Mouse (Mus musculus) ES-Bruce4 (cell line): Measurements from ENCODE around the gene Ccdc177.

Experiments
- CTCF ChIP-seq: IDR thresholded peaks from one replicate; pipeline ENCODE4 v1.8.1; 2011; ENCODE audit warnings: low read depth, low read length
- POLR2A ChIP-seq: IDR thresholded peaks from one replicate; pipeline ENCODE4 v1.8.1; 2011; ENCODE audit warnings: low read length; ENCODE audit not compliant: insufficient read depth

GRCm38 (mm10) chr12:80804861-80805428, 44.5 kb upstream of the Ccdc177 start:
- TF ChIP-seq CTCF (no peak), POLR2A (no peak)
